Mouse (Mus musculus) heart, postnatal 0 days (tissue): Measurements from ENCODE around the gene Parp16. TPM values are rescaled to one million over a fixed set of nuclear protein-coding genes. Genes with fewer than 3 reads are reported as not detected.

Experiments
- ATAC-seq: fragments of 200-750 bp; cut with Nextera tagmentation; 2 replicates; pipeline ENCODE4 v1.8.0; 2017; ENCODE audit warnings: low read depth, moderate number of reproducible peaks, moderate library complexity; ENCODE audit not compliant: insufficient read depth
- DNase-seq: peaks from one replicate; pipeline ENCODE4 v3.0.0-alpha.2; 2016; ENCODE audit warnings: low spot score
- H3K27ac ChIP-seq: fragments of 300-500 bp; sonication (generic); 2 replicates; pipeline ENCODE4 v1.5.1; 2014; ENCODE audit warnings: low read depth, mild to moderate bottlenecking
- H3K27me3 ChIP-seq: fragments of 300-500 bp; sonication (generic); 2 replicates; pipeline ENCODE4 v1.6.1; 2014; ENCODE audit warnings: low read length, mixed read lengths; ENCODE audit not compliant: control insufficient read depth, insufficient read depth
- H3K36me3 ChIP-seq: fragments of 300-500 bp; sonication (generic); replicated peaks from 2 replicates; pipeline ENCODE4 v1.6.1; 2014; ENCODE audit warnings: low read length, mixed read lengths; ENCODE audit not compliant: control insufficient read depth, insufficient read depth
- H3K4me1 ChIP-seq: fragments of 300-500 bp; sonication (generic); 2 replicates; pipeline ENCODE4 v1.6.1; 2014; ENCODE audit warnings: antibody characterized with exemption; ENCODE audit not compliant: control insufficient read depth, insufficient read depth
- H3K4me2 ChIP-seq: fragments of 300-500 bp; sonication (generic); 2 replicates; pipeline ENCODE4 v1.6.1; 2014; ENCODE audit warnings: low read depth, mild to moderate bottlenecking, low read length, moderate library complexity
- H3K4me3 ChIP-seq: fragments of 300-500 bp; sonication (generic); 2 replicates; pipeline ENCODE4 v1.5.1; 2014; ENCODE audit warnings: low read depth, low read length
- H3K9ac ChIP-seq: fragments of 300-500 bp; sonication (generic); replicated peaks from 2 replicates; pipeline ENCODE4 v1.6.1; 2014; ENCODE audit warnings: low read depth, low read length, mixed read lengths
- H3K9me3 ChIP-seq: fragments of 300-500 bp; sonication (generic); replicated peaks from 2 replicates; pipeline ENCODE4 v1.6.1; 2016; ENCODE audit warnings: low read length; ENCODE audit not compliant: control insufficient read depth
- CTCF ChIP-seq: IDR thresholded peaks from 2 replicates; pipeline ENCODE4 v1.5.1; 2016; ENCODE audit warnings: antibody characterized with exemption, control low read depth, low read depth
- EP300 ChIP-seq: IDR thresholded peaks from 2 replicates; pipeline ENCODE4 v1.6.1; 2016; ENCODE audit warnings: antibody characterized with exemption, low read depth
- WGBS: fragments of 180-500 bp; shearing (Covaris S2); extraction: QIAGEN DNeasy Blood & Tissue Kit; methylation state at CpG from one replicate; pipeline ENCODE4 v1.1.7; 2014; 5-methylcytosine and 5-hydroxymethylcytosine counted together
- polyA plus RNA-seq: library from polyadenylated mRNA; unstranded; fragments of >200 nt; fragmentation: Nextera tagmentation; extraction: Ambion mirVana; gene quantifications from 2 replicates; pipeline ENCODE4 v1.2.1, GENCODE M21; 2015
- total RNA-seq: library from RNA; depleted of rRNA; stranded (reverse); fragments of >200 nt; gene quantifications from 2 replicates; pipeline ENCODE4 v1.2.3, GENCODE M21; 2014; ENCODE audit warnings: low replicate concordance

Gene Parp16
- total and polyA plus RNA-seq, 2 experiments from 2014 or later = 1.8 to 5.7 TPM

GRCm38 (mm10) chr9:65191755-65192469 is 3.2 kb upstream of the Parp16 start:
- H3K4me1 ChIP-seq = peaks cover 21% of the 10 kb centered on the region
- H3K9ac ChIP-seq = no peak overlapping the region
- DNase-seq (peak; percentile 55), ATAC-seq (no peak)
- no peaks in the 10 kb centered on the region for H3K36me3 ChIP-seq
- peak overlapping the region; percentile 49 for H3K27ac ChIP-seq
- no peaks in the 10 kb centered on the region for H3K27me3 ChIP-seq
- no peak overlapping the region for H3K4me2 ChIP-seq
- no peak overlapping the region for H3K4me3 ChIP-seq
- H3K9me3 ChIP-seq = no peaks in the 10 kb centered on the region
- 44% methylated on average over 8 of the region's 8 CpGs for WGBS
- TF ChIP-seq EP300 (peak; percentile 69; the same call in 1 of the 2 replicates), CTCF (no peak)

- WGBS = 76% methylated on average over 12 of the region's 12 CpGs
- H3K9ac ChIP-seq = no peak overlapping the region
- TF ChIP-seq CTCF (no peak), EP300 (no peak)
- peaks cover 21% of the 10 kb centered on the region for H3K4me1 ChIP-seq
- no peaks in the 10 kb centered on the region for H3K36me3 ChIP-seq
- no peak overlapping the region for H3K4me2 ChIP-seq
- no peak overlapping the region for H3K27ac ChIP-seq
- no peak for ATAC-seq
- DNase-seq = no peak
- H3K4me3 ChIP-seq = no peak overlapping the region
- H3K9me3 ChIP-seq = no peaks in the 10 kb centered on the region
- no peaks in the 10 kb centered on the region for H3K27me3 ChIP-seq
Observed at GRCm38 (mm10) chr9:65193214-65193613, 1.9 kb upstream of the Parp16 start.

DNA sequence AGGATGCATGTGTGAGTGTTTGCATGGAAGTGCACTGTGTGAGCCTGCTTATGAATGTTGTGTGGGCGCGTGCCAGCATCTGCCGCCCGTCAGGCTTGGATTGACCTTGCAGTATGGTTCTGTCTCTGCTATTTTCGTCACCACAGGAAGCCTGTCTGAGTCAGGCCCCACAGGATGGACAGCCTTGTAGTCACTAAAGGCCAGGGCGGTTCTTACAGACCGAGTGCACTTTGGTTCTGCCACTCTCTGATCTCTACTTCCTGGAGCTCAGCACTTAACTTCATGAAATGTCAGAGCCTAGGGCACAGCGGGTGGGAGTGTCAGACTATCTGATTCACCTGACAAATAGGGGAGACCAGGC is 448 bp downstream of the Parp16 start:
- DNase-seq (peak; percentile 88), ATAC-seq (peak; percentile 45)
- H3K36me3 ChIP-seq = no peaks in the 10 kb centered on the region
- H3K4me2 ChIP-seq = peak overlapping the region; percentile 35
- H3K4me3 ChIP-seq = no peak overlapping the region
- 8% methylated on average over 8 of the region's 8 CpGs for WGBS
- TF ChIP-seq CTCF = no peak
- TF ChIP-seq EP300 = no peak
- no peaks in the 10 kb centered on the region for H3K9me3 ChIP-seq
- peaks cover 21% of the 10 kb centered on the region for H3K4me1 ChIP-seq
- H3K27ac ChIP-seq = peak overlapping the region; percentile 97
- no peaks in the 10 kb centered on the region for H3K27me3 ChIP-seq
- H3K9ac ChIP-seq = peak overlapping the region; percentile 57

- no peak overlapping the region for H3K4me3 ChIP-seq
- WGBS = 3% methylated on average over 9 of the region's 9 CpGs
Observed at GRCm38 (mm10) chr9:65195982-65196737, 1.0 kb downstream of the Parp16 start.

GRCm38 (mm10) chr9:65196738-65197569 is 1.8 kb downstream of the Parp16 start:
- ATAC-seq = peak; percentile 80
- peak overlapping the region; percentile 57 for H3K9ac ChIP-seq

More at GRCm38 (mm10) chr9:65195982-65196737, 1.0 kb downstream of the Parp16 start:
- Histone ChIP-seq H3K9me3 (no peaks in the 10 kb centered on the region), H3K27ac (peak overlapping the region; percentile 97), H3K27me3 (no peaks in the 10 kb centered on the region), H3K4me1 (peaks cover 21% of the 10 kb centered on the region), H3K4me2 (peak overlapping the region; percentile 35), H3K36me3 (no peaks in the 10 kb centered on the region), H3K9ac (peak overlapping the region; percentile 57)
- TF ChIP-seq EP300 (peak; percentile 95), CTCF (no peak)
- peak; percentile 92 for DNase-seq
- ATAC-seq = peak; percentile 82

More at GRCm38 (mm10) chr9:65196738-65197569, 1.8 kb downstream of the Parp16 start:
- peak; percentile 89 for DNase-seq
- Histone ChIP-seq H3K4me3 (no peak overlapping the region), H3K27ac (peak overlapping the region; percentile 97), H3K36me3 (no peaks in the 10 kb centered on the region), H3K4me1 (peaks cover 14% of the 10 kb centered on the region), H3K27me3 (no peaks in the 10 kb centered on the region), H3K9me3 (no peaks in the 10 kb centered on the region), H3K4me2 (no peak overlapping the region; the same call in 1 of the 2 replicates)
- WGBS = 11% methylated on average over 26 of the region's 26 CpGs
- TF ChIP-seq EP300 (peak; percentile 66), CTCF (peak; percentile 70)
